Mouse (Mus musculus) brain, embryonic 18.5 days (tissue): ENCODE data around the gene Ifit3b.
"Not testable (repeated sequence)": the region's sequence is repeated elsewhere in the genome, so short reads cannot be mapped to it uniquely, and the experiment has no call there.

Experiments
- DNase-seq: peaks from one replicate; pipeline ENCODE4 v3.0.0-alpha.2; 2012; ENCODE audit warnings: low read depth, low spot score

Gene Ifit3b

DNA sequence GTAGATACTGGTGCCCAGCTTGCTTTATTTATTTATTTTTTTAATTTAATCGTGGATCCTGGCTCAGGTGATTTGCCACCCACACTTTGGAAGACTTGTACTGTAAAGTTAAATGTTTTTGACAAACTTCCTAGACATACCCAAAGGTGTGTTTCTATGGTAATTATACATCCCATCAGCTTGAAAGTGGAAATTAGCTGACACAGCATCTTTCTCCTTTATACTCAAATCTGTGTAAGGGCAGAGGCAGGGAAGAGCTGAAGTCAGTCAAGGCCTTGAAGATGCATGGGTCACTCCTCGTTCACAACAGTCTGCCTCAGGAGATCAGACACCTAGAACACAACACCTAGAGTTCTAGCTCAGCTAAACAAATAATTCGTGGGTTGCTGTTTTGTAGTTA lies 2.3 kb downstream of the Ifit3b start:
- not testable (repeated sequence) for DNase-seq

DNA sequence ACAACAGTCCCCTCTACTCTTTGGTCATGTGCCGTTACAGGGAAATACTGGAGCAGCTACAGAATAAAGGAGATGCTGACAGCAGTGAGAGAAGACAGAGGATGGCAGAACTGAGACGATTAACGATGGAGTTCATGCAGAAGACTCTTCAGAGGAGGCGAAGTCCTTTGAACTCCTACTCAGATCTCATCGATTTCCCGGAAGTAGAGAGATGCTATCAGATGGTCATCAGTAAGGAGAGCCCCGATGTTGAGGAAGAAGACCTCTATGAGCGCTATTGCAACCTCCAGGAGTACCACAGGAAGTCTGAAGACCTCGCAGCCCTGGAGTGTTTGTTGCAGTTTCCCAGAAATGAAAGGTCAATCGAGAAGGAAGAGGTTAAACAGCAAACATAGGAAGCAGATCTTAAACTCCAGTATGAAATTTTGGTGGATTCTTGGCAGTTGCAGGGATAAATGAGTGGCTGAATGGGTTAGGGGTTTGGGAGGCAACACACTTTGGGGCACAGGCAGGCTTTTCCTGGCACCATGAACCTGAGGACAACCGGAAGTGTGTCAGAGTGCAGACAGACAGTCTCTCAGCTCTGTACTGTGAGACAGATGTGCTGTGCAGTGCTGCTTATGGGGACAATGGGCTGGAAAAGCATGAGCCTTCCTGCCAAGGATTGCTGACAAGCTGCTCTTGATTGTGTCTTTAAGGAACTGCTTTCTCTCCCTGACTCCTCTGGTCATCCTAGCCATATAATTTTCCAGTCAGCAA lies 4.7 kb downstream of the Ifit3b start:
- DNase-seq, result not testable (repeated sequence)

DNA sequence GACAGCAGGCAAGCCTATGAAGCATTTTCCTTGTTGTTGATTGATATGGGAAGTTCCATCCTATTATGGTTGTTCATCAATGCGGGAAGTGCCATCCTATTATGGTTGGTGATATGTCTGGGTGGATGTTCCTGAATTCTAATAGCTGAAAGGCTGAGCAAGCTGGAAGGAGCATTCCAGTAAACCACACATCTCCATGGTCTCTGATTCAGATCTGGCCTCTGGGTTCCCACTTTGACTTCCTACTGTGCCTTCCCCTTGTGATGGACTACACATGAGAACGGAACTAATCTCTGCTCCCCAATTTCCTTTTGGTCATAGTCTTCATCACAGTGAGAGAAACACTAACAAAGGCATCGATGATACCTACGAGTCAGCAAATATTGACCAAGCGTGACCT lies 13.1 kb downstream of the Ifit3b start:
- no peak for DNase-seq

DNA sequence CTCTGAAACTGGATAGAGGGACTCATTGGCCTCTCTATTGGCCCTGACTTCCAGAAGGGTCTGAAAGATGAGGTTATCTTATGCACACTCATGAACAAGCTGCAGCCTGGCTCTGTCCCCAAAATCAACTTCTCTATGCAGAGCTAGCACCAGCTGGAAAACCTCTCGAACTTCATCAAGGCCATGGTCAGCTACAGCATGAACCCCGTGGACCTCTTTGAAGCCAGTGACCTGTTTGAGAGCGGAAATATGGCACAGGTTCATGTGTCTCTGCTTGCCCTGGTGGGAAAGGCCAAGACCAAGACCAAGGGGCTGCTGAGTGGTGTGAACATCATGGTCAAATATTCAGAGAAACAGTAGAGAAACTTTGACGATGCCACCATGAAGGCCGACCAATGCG lies 16.0 kb downstream of the Ifit3b start:
- no peak for DNase-seq

DNA sequence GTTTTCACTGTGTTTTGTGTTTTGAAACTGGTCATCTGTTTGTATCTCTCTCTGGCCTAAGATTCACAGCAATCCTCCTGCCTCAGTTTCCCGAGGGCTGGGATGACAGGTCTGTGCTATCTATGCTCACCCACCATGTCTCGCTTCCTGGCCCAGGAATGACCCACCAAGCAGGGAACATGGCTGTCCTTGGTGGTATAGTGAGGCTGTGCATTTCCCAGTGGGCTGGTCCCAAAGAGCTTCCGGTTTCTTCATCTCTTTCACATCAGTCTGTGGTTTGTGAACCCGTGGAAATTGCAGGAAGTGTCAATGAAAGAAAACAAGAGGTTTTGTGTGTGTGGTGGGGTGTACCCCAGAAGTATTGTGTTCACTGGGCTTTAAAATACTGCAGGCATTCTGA lies 16.9 kb downstream of the Ifit3b start:
- DNase-seq, result no peak

DNA sequence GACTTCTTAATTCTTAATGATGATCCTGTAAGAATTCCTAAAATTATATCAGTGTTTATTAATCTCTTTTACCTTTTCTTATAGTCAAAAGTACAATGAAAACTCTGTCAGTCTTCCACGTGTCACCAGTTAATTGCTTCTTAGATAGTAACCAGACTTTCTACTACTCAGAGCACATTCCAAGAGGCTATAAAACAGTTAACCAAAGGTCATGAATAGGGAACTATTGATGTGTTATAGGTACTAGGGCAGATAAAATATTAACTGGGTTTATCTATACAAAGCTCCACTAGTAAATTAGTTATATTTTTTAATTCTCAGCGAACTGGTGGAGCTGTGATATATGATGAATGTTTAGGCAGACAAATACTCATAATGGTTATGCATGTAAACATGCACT lies 19.7 kb downstream of the Ifit3b start:
- no peak for DNase-seq

DNA sequence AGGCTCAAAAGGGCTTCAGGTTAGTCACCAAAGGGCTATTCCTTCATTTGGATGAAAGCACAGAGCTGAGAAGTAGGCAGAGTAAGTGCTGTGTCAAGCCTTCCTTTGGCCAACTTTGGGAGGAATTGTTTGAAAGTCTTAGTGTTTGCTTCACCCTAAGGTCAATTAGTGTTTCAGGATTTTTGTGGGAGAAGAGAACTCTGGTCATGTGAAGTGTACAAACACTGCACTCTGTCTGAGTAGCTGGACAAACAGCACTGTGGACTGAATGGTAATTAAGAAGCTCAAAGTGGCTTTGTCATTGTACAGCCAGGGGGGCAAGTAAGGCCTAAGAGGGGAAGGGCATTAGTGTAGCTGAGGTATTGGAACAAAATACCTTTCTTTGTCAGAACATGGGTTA lies 23.7 kb downstream of the Ifit3b start:
- no peak for DNase-seq

DNA sequence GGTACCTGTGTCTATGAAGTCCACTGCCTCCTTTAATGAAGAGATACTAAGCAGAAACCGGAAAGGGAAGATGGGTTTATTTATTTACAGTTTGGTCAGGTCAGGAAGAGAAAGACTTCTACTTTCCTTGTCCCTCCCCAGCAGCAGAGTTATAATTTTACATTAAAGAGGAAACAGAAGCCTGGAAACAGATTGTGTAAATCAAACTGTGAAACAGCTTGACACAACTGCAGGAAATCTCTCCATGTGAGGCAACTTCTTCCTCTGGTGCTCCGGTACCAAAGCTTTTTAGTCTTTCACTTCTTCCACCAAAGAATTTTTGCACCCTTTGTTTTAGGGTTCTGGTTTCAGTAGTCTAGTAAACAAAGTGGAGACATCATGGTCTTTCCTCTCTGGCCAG lies 25.7 kb downstream of the Ifit3b start:
- no peak for DNase-seq

DNA sequence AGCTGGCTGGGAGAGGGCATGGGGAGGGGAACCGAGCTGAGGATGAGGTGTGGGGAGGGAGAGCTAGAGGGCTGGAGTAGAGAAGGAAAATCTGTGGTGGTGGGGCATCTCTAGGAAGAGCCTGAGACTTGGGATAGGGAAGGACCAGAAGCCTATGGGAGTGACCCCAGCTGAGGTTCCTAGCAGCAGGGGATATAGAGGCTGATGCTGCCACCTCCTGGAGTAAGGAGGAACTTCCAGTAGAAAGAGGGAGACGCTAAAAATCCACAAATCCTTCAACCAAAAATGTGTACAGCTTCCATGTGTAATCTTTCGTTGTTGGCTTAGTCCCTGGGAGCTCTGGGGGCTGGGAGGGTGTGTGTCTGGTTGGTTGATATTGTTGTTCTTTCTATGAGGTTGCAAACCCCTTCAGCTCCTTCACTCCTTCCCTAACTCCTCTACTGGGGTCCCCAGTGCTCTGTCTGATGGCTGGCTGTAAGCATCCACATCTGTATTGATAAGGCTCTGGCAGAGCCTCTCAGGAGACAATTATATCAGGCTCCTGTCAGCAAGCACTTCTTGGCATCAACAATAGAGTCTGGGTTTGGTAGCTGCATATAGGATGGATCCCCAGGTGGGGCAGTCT lies 29.3 kb downstream of the Ifit3b start:
- DNase-seq, result no peak

DNA sequence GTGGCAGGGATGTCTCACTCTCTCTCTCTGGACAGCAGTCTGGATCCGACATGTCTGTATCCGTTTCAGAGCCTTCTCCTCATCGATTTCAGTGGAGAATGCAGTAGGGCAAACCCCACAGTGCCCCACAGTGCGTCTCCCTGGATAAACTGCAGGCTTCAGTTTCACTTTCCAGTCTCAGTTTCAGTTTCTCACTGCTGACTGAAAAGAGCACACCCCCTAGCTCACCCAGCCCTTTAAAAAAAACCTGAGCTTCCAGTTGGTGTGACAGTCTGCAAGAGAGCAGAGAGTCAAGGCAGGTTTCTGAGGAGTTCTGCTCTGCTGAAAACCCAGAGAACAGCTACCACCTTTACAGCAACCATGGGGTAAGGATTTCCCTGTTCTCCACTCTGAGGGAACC lies 32.9 kb downstream of the Ifit3b start, which contains the start of the genes Ifit1bl2 and Ifit1:
Gene Ifit1bl2, minus strand, starts transcription at position 121 of the 400 bp plus-strand sequence.
Gene Ifit1, plus strand, starts transcription at position 249 of the 400 bp plus-strand sequence.
- DNase-seq, result no peak

DNA sequence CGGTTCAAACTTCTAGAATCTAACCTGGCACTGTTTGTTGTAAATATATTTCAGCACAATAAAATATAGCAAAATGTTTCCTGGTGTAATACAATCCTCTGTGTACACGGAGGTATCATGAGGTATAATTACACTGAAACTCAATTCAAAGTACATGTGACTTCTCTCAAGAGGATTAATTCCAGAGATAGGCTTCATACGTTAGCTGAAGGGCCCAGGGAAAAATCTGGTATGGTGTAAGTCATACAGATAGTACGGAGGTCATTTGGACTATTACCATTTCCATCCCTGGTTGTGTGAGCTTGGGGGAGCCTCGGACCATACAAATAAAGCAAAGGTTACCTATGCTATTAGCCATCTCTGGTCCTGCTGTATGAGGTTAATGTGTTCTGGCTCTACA lies 34.8 kb downstream of the Ifit3b start:
- DNase-seq, result no peak

DNA sequence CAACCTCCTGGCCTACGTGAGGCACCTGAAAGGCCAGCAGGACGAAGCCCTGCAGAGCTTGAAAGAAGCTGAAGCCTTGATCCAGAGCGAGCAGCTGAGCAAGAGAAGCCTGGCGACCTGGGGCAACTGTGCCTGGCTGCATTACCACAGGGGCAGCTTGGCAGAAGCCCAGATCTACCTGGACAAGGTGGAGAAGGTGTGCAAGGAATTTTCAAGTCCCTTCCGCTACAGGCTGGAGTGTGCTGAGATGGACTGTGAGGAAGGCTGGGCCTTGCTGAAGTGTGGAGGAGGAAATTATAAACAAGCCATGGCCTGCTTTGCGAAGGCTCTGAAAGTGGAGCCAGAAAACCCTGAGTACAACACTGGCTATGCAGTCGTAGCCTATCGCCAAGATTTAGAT lies 39.9 kb downstream of the Ifit3b start:
- DNase-seq, result not testable (repeated sequence)

DNA sequence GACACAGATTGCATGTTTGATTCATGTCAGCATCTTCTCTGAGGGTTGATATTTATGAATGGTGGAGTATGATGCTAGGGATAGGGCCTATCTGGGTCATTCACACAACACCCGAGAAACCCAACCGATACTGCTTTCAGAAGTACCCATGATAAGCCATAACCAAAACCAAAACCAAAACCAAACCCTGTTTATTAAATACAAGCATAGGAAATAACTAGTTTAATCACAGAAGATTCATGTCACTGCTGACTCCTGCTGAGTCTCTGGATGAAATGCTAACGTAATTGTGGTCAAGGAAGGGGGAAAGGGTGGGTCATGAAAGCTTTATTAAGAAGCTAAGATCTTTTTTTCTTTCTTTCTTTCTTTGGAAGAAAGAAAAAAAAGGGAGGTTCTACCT lies 42.5 kb downstream of the Ifit3b start:
- DNase-seq, result no peak

DNA sequence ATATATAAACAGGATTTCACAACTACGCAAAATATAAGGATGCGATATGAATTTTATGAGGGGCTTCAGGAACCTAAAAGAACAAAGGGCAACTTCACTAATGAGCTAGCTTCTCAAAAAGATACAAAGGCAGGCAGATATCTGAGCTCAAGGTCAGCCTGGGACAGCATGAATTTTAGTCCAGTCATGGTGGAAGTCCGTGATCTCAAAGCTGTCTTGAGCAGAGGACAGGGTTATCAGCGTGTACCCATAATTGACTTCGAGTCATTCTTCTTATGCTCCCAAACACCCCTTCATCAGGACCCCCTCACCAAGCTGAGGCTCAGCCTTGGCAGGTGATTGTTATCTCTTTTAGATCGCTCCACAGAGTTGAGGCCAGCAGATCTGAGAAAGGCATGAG lies 43.2 kb downstream of the Ifit3b start:
- DNase-seq, result no peak

DNA sequence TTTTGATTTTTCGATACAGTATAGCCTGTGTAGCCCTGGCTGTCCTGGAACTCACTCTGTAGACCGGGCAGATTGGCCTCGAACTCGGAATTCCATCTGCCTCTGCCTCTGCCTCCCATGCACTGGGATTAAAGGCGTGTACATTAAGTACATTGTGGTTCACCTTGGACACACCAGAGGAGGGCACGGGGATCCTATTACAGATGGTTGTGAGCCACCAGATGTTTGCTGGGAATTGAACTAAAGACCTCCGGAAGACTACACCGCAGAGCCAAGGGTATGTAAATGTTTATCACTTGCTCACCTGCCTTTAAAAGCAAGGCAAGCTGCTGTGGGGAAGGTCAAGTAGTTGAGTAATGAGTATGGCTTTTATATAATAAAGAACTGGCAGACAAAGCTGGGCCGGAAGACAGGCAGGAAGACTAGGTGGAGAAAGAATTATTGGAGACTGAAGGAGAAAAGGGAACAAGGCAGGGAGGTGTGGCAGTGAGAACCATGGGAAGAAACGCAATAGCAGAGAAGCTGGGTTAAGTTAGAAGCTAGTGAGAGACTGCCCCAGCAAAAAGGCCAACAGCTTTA lies 47.5 kb downstream of the Ifit3b start:
- no peak for DNase-seq

DNA sequence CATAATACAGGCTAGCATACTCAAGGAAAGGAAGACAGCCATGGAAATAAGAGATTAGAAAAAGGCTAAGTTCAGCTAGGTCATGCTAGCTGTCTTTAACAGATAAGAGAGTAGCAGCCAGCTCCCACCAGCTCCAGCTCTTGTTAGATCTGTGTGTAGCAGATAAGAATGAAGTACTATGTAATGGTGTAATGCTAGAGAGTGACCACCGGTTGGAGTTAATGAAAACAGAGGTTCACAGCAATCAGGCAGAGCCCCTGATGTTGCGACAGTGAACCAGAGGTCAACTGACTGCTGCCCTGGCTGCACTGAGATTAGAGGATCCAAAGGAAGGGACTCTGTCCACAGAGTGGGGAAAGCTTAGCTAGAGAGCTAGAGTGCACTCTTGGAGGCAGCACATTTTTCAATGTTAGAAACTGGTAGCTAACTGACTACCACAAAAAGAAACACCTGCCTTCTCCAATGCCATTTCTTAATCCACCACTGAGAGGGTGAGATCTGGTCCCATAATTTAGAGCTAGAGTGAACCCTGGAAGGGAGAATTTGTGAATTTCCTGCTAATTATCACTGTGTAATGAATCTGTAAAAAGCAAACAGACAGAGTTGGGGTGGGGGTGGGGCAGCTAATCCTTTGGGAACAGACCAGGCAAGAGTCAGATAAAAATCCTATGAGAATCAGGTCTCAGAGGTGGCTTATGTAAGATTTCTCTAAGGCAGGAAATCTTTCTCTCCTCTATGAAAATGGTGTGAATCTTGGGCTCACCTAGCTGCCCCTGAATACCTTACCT lies 48.9 kb downstream of the Ifit3b start:
- no peak for DNase-seq

DNA sequence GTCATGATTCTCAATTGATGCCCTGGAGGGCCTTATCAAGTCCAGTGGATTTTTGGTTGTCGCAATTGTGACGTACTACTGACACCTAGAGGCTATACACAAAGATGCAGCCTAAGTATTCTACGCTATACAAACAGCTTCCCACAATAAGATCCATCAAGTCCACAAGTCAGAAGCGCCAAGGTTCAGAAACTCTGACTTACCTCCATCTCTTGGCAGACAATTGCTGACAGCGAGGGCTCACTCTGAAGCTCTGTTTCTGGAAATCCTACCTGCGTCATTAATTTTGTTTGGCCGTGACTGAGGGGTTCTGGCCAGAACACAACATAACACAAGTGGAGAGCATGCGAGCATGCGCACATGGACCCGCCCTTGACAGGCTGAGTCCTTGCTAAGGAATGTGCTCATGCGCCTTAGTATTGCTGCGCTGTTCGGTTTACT lies 54.3 kb downstream of the Ifit3b start:
- peak; percentile 69 for DNase-seq

DNA sequence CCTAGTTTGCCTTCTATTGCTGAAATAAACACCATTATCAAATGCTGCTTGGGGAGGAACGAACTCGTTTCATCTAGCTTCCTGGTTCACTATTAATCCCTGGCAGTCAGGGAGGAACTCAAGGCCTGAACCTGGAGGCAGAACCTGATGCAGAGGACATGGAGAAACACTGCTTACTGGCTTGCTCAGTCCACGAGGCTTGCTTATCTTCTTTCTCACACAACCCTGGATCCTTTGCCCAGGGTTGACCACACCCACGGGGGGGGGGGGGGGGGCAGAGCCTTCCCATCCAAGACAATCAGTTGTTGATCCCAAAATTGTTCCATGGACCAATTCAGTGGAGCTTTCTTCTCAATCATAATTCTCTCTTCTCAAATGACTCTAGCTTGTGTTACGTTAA lies 55.0 kb downstream of the Ifit3b start:
- no peak for DNase-seq
